Mouse (Mus musculus) lung, adult 2 months (tissue): ENCODE measurements around the gene H2afy2. TPM values are rescaled to one million over a fixed set of nuclear protein-coding genes. Genes with fewer than 3 reads are reported as not detected.

Source experiments
- DNase-seq: peaks from one replicate; pipeline ENCODE4 v3.0.0; 2022
- H3K4me1 ChIP-seq: fragments of 200-500 bp; 2 replicates; pipeline ENCODE4 v1.6.1; 2011; ENCODE audit warnings: low read length; ENCODE audit not compliant: control insufficient read depth, insufficient read depth
- H3K4me3 ChIP-seq: fragments of 200-500 bp; replicated peaks from 2 replicates; pipeline ENCODE3; 2011; ENCODE audit warnings: low read depth, mild to moderate bottlenecking, control low read depth, low read length; ENCODE audit errors: extremely low read depth
- CTCF ChIP-seq: fragments of 200-500 bp; IDR thresholded peaks from 2 replicates; pipeline ENCODE4 v1.5.1; 2011; ENCODE audit warnings: mild to moderate bottlenecking, low read length, control low read depth; ENCODE audit not compliant: insufficient read depth
- POLR2A ChIP-seq: fragments of 200-500 bp; IDR thresholded peaks from 2 replicates; pipeline ENCODE4 v1.6.1; 2011; ENCODE audit warnings: low read depth, mild to moderate bottlenecking, control low read depth, low read length, borderline replicate concordance; ENCODE audit errors: extremely low read depth
- WGBS: fragments of 180-500 bp; shearing (Covaris S2); methylation state at CpG from one replicate; pipeline ENCODE4 v1.1.7; 2018; 5-methylcytosine and 5-hydroxymethylcytosine counted together
- polyA plus RNA-seq: library from polyadenylated mRNA; depleted of rRNA; stranded (reverse); fragments of >200 nt; gene quantifications from 2 replicates; pipeline ENCODE4 v1.2.3, GENCODE M21; 2012

H2afy2 gene
- polyA plus RNA-seq, 1 experiment: 6.5 TPM

DNA sequence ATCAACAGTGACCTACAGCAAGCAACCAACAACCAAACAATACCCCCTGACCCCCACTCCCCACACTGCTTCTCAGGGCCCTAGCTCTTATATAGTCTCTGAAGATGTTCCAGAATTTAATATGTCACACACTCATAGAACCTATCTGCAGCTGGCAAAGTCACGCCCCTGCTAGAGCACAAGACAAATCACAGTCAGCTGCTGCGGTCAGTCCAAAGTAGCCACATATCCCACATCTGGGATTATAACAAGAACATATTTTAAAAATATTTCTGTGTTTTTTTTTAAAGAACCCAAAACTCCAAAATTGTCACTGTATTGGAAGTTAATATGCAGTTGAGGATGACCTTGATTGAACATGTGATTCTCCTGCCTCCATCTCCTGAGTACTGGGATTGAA, 25.0 kb downstream of the H2afy2 start:
- H3K4me3 ChIP-seq: no peak overlapping the region
- H3K4me1 ChIP-seq: peaks cover 3% of the 10 kb centered on the region; the same call in 1 of the 2 replicates
- WGBS: 95% methylated on average over 2 of the region's 2 CpGs
- DNase-seq: no peak
- TF ChIP-seq CTCF (no peak), POLR2A (no peak)

DNA sequence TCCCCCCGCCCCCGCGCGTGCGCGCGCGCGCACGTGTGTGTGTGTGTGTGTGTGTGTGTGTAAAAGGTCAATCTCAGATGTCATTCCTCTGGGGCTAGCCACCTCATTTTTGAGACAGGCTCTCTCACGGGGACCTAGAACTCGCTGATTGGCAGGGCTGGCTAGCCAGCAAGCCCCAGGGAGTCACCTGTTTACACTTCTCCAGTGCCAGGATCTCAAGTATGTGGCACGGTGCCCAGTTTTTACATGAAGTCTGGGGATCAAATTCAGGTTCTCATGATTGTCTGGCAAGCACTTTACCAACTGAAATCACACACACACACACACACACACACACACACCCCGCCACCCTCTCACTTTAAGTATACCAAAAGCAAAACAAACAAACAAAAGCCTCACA, 26.9 kb downstream of the H2afy2 start:
- Histone ChIP-seq H3K4me1 (peaks cover 3% of the 10 kb centered on the region; the same call in 1 of the 2 replicates), H3K4me3 (no peak overlapping the region)
- TF ChIP-seq CTCF (no peak), POLR2A (no peak)
- 75% methylated on average over 14 of the region's 14 CpGs for WGBS
- peak; percentile 69 for DNase-seq

GRCm38 (mm10) chr10:61753071-61753470, 30.9 kb downstream of the H2afy2 start:
- WGBS: 92% methylated on average over 23 of the region's 23 CpGs
- TF ChIP-seq CTCF: no peak
- no peak for TF ChIP-seq POLR2A
- Histone ChIP-seq H3K4me3 (no peak overlapping the region), H3K4me1 (peaks cover 3% of the 10 kb centered on the region; the same call in 1 of the 2 replicates)
- DNase-seq: no peak

GRCm38 (mm10) chr10:61751534-61752219, 32.3 kb downstream of the H2afy2 start:
- WGBS: 61% methylated on average over 20 of the region's 20 CpGs
- no peak for DNase-seq

GRCm38 (mm10) chr10:61750014-61750413, 33.9 kb downstream of the H2afy2 start:
- Histone ChIP-seq H3K4me3 (no peak overlapping the region), H3K4me1 (no peaks in the 10 kb centered on the region; the same call in 1 of the 2 replicates)
- DNase-seq: no peak
- 52% methylated on average over 9 of the region's 9 CpGs for WGBS
- no peak for TF ChIP-seq CTCF
- no peak for TF ChIP-seq POLR2A

More at GRCm38 (mm10) chr10:61751534-61752219, 32.3 kb downstream of the H2afy2 start:
- no peak for TF ChIP-seq CTCF
- TF ChIP-seq POLR2A: no peak
- H3K4me3 ChIP-seq: no peak overlapping the region
- peaks cover under 1% of the 10 kb centered on the region; the same call in 1 of the 2 replicates for H3K4me1 ChIP-seq

- 93% methylated on average over 13 of the region's 13 CpGs for WGBS
- DNase-seq: no peak
- TF ChIP-seq POLR2A (no peak), CTCF (no peak)
- H3K4me1 ChIP-seq: no peaks in the 10 kb centered on the region; the same call in 1 of the 2 replicates
- H3K4me3 ChIP-seq: no peak overlapping the region
Measured at GRCm38 (mm10) chr10:61747302-61747701, 36.6 kb downstream of the H2afy2 start.

GRCm38 (mm10) chr10:61745133-61745532, 38.8 kb downstream of the H2afy2 start:
- no peak overlapping the region for H3K4me3 ChIP-seq
- TF ChIP-seq CTCF (peak; percentile 54; the same call in 1 of the 2 replicates), POLR2A (no peak)
- DNase-seq: no peak
- 90% methylated on average over 4 of the region's 4 CpGs for WGBS
- no peaks in the 10 kb centered on the region; the same call in 1 of the 2 replicates for H3K4me1 ChIP-seq

GRCm38 (mm10) chr10:61742336-61742735, 41.6 kb downstream of the H2afy2 start:
- H3K4me3 ChIP-seq: no peak overlapping the region
- DNase-seq: no peak
- TF ChIP-seq CTCF: no peak
- no peak for TF ChIP-seq POLR2A
- 90% methylated on average over 8 of the region's 8 CpGs for WGBS
- no peaks in the 10 kb centered on the region for H3K4me1 ChIP-seq

DNA sequence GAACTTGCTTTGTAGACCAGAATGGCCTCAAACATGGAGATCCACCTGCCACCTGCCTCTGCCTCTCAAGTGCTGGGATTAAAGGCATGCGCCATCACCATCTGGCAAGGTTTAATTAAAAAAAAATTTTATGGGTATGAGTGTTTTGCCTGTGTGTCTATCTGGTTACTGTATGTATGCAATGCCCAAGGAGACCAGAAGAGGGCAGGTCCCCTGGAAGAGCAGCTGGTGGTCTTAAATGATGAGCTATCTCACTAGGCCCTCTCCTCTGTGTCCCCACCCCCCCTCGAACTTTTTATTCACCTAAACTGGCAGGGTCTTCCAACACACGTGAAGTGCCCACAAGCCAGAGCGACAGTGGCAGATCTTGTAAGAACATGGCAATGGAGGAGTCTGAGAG, 42.1 kb downstream of the H2afy2 start:
- WGBS: 91% methylated on average over 4 of the region's 4 CpGs

DNA sequence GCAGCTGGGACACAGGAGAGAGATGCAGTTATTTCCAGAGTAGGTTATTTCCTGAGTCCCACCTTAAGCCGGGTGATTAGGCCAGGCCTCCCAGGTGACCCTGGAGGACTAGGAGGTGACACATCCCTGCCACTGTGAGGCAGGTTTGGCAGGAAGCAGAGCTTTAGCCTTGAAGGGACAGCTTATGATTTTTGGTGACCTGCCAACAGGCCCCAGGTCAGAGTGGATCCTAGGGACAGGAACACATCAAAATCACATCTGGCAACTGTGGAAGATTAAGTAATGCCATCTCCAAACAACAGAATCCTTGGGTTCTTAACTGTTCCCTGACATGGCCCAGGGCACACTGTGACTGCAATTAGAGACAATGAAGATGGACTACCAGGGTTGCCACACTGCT, 42.6 kb downstream of the H2afy2 start:
- no peak for DNase-seq
- Histone ChIP-seq H3K4me1 (no peaks in the 10 kb centered on the region), H3K4me3 (no peak overlapping the region)
- TF ChIP-seq POLR2A: no peak
- no peak for TF ChIP-seq CTCF
- 74% methylated on average over 1 of the region's 1 CpGs for WGBS

More for the DNA sequence above, 42.1 kb downstream of the H2afy2 start:
- Histone ChIP-seq H3K4me3 (no peak overlapping the region), H3K4me1 (no peaks in the 10 kb centered on the region)
- 0 out of 2 replicates have a peak, but pooled peaks have one; percentile 14 for TF ChIP-seq CTCF
- no peak for TF ChIP-seq POLR2A
- DNase-seq: no peak
